Mouse (Mus musculus): ENCODE data around the gene Nlk. TPM values are rescaled to one million over a fixed set of nuclear protein-coding genes. Genes with fewer than 3 reads are reported as not detected.

Gene Nlk
- polyA plus RNA-seq, 1 experiment = 13.7 TPM

DNA sequence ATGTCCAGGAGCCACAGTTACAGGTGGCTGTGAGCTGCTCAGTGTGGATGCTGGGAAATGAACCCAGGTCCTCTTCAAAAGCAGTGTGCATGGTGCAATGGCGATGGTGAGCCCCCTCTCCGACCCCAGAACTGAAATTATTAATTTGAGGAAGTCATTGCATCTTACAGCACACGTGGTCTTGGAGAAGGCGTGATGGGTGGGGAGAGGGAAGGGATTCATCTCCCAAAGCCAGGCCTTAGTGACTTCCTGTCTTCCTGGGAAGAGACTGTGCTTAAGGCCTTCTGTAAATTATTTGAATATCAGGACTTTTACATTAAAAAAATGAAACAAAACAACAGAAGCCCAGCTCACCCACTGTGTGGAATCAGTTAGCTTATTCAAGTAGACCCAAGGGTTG is 141.1 kb downstream of the Nlk start:
- TF ChIP-seq POLR2A (IDR thresholded peaks at IDR 0.05; ENCODE audit: borderline replicate concordance, low read depth, low read length) (no peak), CTCF (IDR thresholded peaks at IDR 0.05; ENCODE audit: low read depth, low read length) (no peak)
- H3K27ac ChIP-seq (ENCODE audit: insufficient read depth, low read depth, low read length) = no peak overlapping the region
- H3K4me1 ChIP-seq (ENCODE audit: control insufficient read depth, insufficient read depth, low read length) = peaks cover 16% of the 10 kb centered on the region
- no peak overlapping the region for H3K4me3 ChIP-seq (ENCODE audit: insufficient read depth, low read length)

DNA sequence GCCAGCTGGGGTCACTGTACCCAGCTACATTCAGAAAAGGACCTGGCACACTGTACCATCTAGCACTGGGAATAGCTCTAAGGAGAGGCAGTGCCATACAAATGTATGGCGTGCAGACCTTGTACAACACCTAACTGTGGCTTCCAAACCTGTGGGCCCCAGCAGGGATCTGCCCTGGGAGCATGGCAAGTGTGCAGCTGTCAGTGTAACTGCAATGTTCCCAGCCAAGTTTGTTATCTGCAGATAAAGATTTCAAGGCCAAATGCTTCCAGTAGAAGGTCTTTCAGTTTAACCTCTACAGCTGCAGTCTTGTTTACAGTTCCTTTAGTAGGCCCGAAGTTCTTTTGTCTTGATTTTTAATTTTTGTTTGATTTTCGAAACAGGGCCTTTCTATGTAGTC is 141.6 kb downstream of the Nlk start:
- H3K4me1 ChIP-seq (ENCODE audit: control insufficient read depth, insufficient read depth, low read length) = peaks cover 18% of the 10 kb centered on the region
- H3K27ac ChIP-seq (ENCODE audit: insufficient read depth, low read depth, low read length) = no peak overlapping the region
- no peak overlapping the region for H3K4me3 ChIP-seq (ENCODE audit: insufficient read depth, low read length)
- no peak for TF ChIP-seq CTCF (IDR thresholded peaks at IDR 0.05; ENCODE audit: low read depth, low read length)
- no peak for TF ChIP-seq POLR2A (IDR thresholded peaks at IDR 0.05; ENCODE audit: borderline replicate concordance, low read depth, low read length)

DNA sequence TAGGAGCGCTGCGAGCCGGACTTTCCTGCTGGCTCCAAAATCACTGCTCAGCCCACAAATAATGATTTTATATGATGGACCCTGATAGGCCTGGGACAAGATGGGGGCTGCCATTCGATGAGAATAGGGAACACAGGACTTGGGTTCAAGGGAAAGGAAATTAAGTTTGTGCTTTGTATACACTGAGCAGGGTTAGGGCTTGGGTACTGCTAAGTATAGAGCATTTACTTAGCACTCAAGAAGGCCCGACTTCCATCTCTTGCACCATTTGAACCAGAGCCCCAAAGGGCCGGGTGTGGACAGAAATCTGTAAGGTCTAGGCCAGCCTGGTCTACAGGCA is 146.1 kb downstream of the Nlk start:
- Histone ChIP-seq H3K4me3 (ENCODE audit: insufficient read depth, low read length) (peak overlapping the region; percentile 28), H3K27ac (ENCODE audit: insufficient read depth, low read depth, low read length) (no peak overlapping the region), H3K4me1 (ENCODE audit: control insufficient read depth, insufficient read depth, low read length) (peaks cover 22% of the 10 kb centered on the region)
- TF ChIP-seq POLR2A (IDR thresholded peaks at IDR 0.05; ENCODE audit: borderline replicate concordance, low read depth, low read length) = no peak
- no peak for TF ChIP-seq CTCF (IDR thresholded peaks at IDR 0.05; ENCODE audit: low read depth, low read length)

DNA sequence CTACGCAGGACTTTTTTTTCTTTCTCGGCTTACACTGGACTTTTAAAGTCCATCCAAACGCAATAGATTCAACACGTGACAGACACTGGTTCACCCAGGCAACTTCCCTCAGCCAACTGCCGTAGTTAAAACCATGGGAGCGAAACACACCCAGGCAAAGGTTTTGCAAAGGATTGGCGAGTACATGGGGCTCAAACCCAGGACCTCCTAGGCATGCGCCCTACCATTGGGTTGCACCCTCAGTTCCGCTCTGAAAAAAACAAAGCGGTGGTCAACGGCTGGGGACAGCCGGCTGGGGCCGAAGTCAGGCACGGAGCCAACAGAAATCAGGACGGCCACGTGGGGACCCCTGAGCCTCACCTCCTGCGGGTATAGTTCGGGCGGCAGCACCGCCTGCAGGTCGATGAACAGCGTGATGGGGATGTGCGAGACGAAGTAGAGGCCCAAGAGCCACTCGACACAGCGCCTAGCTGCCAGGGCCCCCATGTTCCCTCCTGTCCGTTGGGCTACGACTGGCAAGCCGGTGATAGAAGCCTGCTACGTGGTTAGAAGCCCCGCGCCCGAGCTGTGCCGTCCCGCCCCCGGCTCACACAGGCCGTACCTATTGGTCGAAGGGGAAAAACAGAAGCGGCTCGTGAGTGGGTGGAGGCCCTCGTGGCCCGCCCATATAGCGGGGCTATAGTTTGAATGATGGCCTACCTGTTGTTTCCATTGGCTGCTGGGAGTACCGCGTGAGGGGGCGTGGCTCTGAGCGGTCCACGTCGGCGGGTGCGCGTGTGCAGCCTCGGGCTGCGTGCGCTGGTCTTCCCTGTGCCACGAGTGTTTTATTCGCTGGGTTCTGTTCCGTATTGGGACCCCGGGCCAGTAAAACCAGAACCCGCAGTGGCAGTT is 146.8 kb downstream of the Nlk start, which contains the start of gene Tmem97:
Gene Tmem97, minus strand, starts transcription at position 610 of the 891 bp plus-strand sequence.
- Histone ChIP-seq H3K4me3 (ENCODE audit: insufficient read depth, low read length) (peak within 1 kb of the TSS; percentile 71), H3K4me1 (ENCODE audit: control insufficient read depth, insufficient read depth, low read length) (peaks cover 23% of the 10 kb centered on the region), H3K27ac (ENCODE audit: insufficient read depth, low read depth, low read length) (peak within 1 kb of the TSS; percentile 69)
- TF ChIP-seq CTCF (IDR thresholded peaks at IDR 0.05; ENCODE audit: low read depth, low read length) (no peak), POLR2A (IDR thresholded peaks at IDR 0.05; ENCODE audit: borderline replicate concordance, low read depth, low read length) (no peak)

DNA sequence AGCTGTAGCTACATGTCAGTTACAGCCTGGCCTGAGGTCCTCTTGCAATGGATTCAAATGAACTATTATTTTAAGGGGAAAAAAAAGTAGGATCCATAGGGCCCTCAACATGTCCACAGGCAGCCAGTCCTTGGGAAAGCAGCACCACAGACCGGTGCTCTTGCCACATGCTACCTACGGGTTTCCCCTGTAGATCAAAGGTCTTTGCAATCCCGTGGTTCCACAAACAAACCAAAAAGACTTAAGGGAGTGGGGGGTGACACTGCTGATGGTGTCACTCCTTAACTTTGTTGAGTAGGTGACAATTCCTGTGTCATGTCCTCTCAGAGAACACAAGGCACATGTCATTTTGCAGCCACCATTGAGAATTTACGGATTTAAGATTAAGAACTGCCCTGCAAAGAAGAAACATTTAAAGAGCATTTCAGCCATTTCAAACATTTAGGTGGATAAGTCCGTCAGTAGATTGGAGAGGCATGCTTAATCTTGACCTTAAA is 147.6 kb downstream of the Nlk start:
- TF ChIP-seq CTCF (IDR thresholded peaks at IDR 0.05; ENCODE audit: low read depth, low read length) = no peak
- TF ChIP-seq POLR2A (IDR thresholded peaks at IDR 0.05; ENCODE audit: borderline replicate concordance, low read depth, low read length) = no peak
- peaks cover 29% of the 10 kb centered on the region for H3K4me1 ChIP-seq (ENCODE audit: control insufficient read depth, insufficient read depth, low read length)
- peak overlapping the region; percentile 69 for H3K27ac ChIP-seq (ENCODE audit: insufficient read depth, low read depth, low read length)
- H3K4me3 ChIP-seq (ENCODE audit: insufficient read depth, low read length) = peak overlapping the region; percentile 71

DNA sequence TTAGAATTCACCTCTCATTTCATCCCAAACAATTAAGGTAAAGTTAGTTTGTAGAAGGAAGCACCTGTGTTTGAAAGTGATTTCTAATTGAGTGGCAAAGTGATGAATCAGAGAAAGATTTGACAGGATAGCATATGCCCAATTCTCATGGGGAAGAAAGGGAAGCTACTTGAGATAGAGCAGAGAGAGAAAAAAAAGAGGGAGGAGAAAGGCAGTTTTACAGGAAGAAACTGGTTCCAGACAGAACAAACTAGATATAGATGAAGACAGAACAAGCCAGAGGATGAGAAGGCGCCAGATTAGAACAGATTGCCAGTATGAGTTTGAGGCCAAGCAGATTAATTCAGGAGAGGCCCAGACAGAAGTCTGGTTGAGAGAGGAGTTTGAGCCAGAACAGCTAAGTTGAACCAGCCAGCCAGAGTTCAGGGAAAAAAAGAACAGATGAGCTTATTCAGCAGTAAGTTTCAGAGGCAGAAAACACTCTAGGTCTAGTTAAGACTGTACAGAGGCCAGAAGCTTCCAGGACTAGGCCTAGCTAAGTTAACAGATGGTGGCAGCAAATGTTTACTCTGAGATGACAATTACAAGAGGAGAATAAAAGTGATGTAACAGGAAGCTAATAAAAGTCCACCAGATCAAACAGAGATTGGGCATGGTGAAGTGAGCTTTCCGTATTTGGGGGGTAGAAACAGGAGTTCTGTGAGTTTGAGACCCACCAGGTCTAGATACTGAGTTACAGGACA is 149.3 kb downstream of the Nlk start:
- TF ChIP-seq CTCF (IDR thresholded peaks at IDR 0.05; ENCODE audit: low read depth, low read length) = no peak
- no peak for TF ChIP-seq POLR2A (IDR thresholded peaks at IDR 0.05; ENCODE audit: borderline replicate concordance, low read depth, low read length)
- Histone ChIP-seq H3K4me3 (ENCODE audit: insufficient read depth, low read length) (no peak overlapping the region), H3K27ac (ENCODE audit: insufficient read depth, low read depth, low read length) (0 out of 2 replicates have a peak overlapping the region, but pooled peaks have one; percentile 2), H3K4me1 (ENCODE audit: control insufficient read depth, insufficient read depth, low read length) (peaks cover 29% of the 10 kb centered on the region)

DNA sequence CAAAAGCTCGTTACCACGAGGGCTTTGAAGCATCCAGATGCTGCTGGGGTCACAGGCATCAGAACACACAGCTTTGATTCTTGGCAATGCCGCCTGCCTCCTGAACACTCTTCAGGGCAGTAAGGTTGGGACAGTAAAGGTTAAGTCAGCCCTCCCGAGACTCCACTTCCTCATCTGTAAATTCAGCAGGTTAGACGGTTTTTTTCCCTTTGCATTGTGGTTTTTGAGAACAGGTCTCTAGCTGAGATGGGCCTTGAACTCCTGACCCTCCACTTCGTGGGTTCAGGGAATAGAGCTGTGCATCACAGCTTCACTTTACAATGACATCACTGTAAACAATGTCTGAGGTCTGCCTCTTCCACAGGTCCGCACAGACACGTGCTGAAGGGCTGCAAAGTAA is 152.0 kb downstream of the Nlk start:
- Histone ChIP-seq H3K4me3 (ENCODE audit: insufficient read depth, low read length) (no peak overlapping the region), H3K4me1 (ENCODE audit: control insufficient read depth, insufficient read depth, low read length) (peaks cover 26% of the 10 kb centered on the region), H3K27ac (ENCODE audit: insufficient read depth, low read depth, low read length) (no peak overlapping the region)
- TF ChIP-seq POLR2A (IDR thresholded peaks at IDR 0.05; ENCODE audit: borderline replicate concordance, low read depth, low read length) (no peak), CTCF (IDR thresholded peaks at IDR 0.05; ENCODE audit: low read depth, low read length) (no peak)

DNA sequence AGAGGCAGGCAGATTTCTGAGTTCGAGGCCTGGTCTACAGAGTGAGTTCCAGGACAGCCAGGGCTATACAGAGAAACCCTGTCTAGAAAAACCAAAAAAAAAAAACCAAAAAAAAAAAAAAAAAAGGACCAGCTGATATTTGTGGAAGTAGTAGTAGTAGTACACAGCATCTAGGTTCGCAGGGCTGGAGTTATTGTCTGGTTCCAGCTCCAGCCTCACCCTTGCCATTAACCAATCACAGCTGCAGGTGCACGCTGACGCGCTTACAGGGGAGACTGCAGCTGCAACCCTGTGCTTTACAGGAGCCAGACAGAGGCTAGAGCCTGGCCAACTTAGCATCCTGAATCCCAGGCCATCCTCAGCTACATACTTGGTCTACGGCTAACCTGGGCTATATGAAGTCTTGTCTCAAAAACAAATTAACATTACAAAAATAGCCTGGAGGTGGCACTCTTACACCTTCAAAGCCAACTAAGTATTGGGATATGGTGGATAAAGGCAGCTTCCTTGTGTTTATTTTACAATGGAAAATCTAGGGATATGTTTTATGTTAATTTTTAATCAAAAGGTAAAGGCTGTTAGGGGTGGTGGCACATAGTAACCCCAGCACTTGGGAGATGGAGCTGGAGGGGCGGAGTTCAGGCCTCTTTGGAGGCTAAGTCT is 152.6 kb downstream of the Nlk start:
- Histone ChIP-seq H3K4me3 (ENCODE audit: insufficient read depth, low read length) (no peak overlapping the region), H3K27ac (ENCODE audit: insufficient read depth, low read depth, low read length) (no peak overlapping the region), H3K4me1 (ENCODE audit: control insufficient read depth, insufficient read depth, low read length) (peaks cover 26% of the 10 kb centered on the region)
- TF ChIP-seq CTCF (IDR thresholded peaks at IDR 0.05; ENCODE audit: low read depth, low read length) (no peak), POLR2A (IDR thresholded peaks at IDR 0.05; ENCODE audit: borderline replicate concordance, low read depth, low read length) (no peak)

DNA sequence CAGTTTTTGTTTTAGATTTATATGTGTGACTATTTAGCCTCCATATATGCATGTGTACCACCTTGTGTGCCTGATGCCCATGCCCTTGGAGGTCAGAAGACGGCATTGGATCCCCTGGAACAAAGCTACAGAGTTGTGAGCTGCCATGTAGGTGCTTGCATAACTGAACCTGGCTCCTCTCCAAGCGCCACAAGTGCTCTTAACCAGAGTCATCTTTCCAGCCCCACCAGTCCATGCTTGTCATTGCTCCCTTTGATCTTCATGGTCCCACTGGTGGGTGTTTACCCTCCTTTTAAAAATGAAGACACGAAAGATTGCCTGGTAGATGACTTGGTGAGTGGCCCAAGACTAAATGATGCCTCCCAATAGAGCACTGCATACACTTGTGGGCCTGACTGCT is 156.8 kb downstream of the Nlk start:
- no peak for TF ChIP-seq CTCF (IDR thresholded peaks at IDR 0.05; ENCODE audit: low read depth, low read length)
- TF ChIP-seq POLR2A (IDR thresholded peaks at IDR 0.05; ENCODE audit: borderline replicate concordance, low read depth, low read length) = no peak
- no peak overlapping the region for H3K4me3 ChIP-seq (ENCODE audit: insufficient read depth, low read length)
- H3K4me1 ChIP-seq (ENCODE audit: control insufficient read depth, insufficient read depth, low read length) = peaks cover 9% of the 10 kb centered on the region
- no peak overlapping the region for H3K27ac ChIP-seq (ENCODE audit: insufficient read depth, low read depth, low read length)

All from bone marrow macrophage, adult 2 months (primary cell).